Mouse (Mus musculus): ENCODE measurements around the gene Yy2. TPM values are rescaled to one million over a fixed set of nuclear protein-coding genes. Genes with fewer than 3 reads are reported as not detected.

The Yy2 gene
- total RNA-seq (2021) = under 1 TPM in 1 of 2 experiments, not detected in 1; 0.38 TPM
- long read RNA-seq, experiment 1 = 0 reads
- long read RNA-seq, experiment 2 = 0 reads

DNA sequence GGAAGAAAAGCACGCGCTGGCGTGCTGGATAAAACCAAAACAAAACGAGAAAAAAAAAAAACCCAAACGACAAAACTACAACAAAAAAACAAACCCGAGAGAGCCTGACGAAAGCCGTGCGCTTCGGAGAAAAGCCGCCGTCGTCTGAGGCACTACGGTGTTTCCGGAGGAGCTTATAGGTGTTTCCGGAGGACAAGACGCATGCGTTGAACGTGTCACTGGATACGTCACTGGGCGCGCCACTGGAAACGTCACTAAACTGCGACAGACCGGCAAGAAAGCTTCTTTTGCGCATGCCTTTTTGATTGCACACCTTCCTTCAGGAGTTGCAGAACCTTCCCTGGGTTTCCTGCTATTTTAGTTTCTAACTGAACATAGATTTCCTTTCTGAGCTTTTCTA, at the start of gene Yy2:
Gene Yy2, minus strand, starts transcription at position 146 of the 400 bp plus-strand sequence.
- intact Hi-C loops (cut with DNase I) = no loop called here
- DNase-seq (ENCODE audit: low spot score in 2 of 2) = no peak

DNA sequence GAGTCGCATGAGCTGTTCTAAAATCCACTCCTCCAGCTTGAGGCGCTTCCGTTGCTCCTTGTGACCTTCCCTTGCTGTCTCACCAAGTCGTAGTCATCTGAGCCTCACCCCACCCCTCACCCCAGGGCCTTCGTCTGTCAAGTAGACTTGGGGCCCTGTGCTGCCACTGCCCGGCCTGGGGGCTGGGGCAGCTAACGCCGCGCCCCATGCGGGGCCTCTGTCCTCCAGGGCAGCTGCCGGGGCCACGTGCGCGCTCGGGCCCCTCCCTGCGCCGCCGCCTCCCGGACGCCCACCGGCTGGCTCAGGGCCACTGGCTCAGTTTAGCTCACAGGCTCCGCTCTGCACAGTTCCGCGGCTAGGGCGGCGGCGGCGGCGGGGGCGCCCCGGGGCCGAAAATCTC, 44.1 kb upstream of the Yy2 start:
- peak in 1 of 2 experiments; percentile 12 for DNase-seq (ENCODE audit: low spot score in 2 of 2)
- intact Hi-C loops (cut with DNase I) = no loop called here

DNA sequence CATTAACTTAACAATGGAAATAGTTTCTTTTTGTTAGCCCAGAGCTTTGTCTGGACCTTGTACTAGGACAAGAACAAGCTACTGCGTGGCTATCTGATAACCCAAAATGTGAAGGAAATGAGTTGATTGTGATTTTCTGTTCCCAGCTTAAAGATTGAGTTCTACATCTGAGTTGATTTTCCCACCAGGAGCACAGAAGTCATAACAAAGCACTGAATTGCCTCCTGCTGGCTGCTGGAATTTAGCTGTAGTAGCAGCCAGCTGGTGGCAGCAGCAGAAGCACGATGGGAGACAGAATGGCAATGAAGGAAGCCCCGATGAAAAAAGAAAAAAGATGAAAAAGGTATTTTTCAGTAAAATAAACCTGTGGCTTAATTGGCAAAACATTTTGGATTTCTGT, 32.7 kb upstream of the Yy2 start:
- intact Hi-C loops (cut with DNase I) = no loop called here
- peak; percentile 26 to 37 for DNase-seq (ENCODE audit: low spot score in 2 of 2)

DNA sequence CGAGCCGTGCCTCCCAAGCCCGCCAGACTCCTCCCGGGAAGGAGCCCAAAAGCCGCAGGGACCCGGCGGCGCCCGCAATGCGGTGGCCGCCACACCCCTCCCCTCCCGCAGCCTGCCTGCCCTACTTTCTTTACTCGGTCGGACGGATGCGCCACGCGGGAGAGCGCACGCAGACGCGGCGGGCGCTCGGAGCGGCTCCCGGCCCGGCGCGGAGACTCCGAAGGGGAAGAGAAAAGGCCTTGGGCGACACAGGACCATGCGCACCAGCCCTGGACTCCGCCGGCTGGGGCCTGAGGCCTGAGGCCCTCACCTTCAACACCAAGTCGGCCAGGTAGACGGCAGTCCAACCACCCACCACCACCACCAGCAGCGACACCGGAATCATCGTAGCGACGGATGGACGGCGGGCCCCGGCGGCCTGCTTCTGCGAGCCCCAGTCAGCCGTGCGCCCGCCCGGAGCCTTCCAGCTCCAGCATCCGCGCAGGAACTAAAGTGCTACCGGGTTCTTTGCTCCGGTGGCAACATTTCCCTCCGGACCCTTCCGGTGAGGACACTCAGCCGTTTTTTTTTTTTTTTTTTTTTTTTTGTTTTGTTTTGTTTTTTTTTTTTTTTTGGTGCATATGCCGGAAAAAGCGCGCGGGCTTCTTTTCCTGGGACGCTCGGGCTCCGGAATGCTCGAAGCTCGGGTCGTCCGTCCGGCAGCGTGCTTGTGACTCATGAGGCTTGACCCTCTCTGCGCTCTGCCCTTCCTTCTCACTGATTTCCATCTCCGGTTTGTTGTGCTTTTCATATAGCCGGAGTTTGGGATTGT, 29.6 kb upstream of the Yy2 start, which contains the start of gene Mbtps2:
Gene Mbtps2, minus strand, starts transcription at position 530 of the 811 bp plus-strand sequence.
- peak; percentile 59 to 60 for DNase-seq (ENCODE audit: low spot score in 2 of 2)
- intact Hi-C loops (cut with DNase I) = no loop called here

DNA sequence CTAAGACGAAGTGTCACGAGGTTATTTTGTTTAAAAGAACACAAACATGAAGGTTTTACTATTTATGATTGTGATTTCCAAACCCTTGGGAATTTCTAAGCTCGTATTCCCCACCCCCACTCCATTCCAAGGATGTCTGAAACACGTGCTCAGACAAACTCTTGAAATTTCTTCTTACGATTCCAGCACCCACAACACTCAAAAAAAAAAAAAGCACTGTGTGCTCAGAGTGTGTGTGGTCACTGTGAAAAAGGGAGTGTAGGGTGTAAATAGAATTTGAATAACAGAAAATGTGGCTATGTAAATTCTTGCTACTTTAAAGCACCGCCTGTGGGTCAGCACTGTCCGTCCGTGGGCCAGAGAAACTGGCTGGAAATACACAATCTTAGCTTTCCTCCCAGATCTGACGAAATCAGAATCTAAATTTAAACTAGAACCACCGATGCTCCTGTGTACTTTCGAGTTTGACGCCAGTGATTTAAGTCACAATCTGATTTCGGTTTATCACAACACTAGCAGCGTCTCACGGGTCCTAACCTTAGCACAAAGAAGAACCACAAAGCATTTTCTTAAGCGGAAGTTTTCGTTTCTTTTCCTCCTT, 28.9 kb upstream of the Yy2 start:
- DNase-seq (ENCODE audit: low spot score in 2 of 2) = no peak
- intact Hi-C loops (cut with DNase I) = no loop called here

DNA sequence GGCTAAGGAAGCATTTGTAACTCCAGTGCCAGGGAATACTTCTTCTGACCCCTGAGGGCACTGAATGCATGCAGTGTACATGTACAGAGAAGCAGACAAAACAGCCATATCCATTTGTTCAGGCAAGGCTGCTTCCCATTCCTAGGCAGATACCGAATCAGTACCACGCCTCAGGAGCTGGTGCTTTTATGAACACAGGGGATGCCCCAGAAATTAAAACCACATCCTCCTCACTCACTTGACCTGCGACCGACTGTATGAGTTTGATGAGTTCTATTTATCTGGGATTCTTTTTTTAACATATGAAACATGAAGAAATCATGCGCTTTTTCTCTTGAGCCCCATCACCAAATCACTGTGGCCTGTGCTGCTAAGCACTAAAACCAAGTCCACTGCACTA, 28.0 kb upstream of the Yy2 start:
- intact Hi-C loops (cut with DNase I) = no loop called here
- DNase-seq (ENCODE audit: low spot score in 2 of 2) = no peak

DNA sequence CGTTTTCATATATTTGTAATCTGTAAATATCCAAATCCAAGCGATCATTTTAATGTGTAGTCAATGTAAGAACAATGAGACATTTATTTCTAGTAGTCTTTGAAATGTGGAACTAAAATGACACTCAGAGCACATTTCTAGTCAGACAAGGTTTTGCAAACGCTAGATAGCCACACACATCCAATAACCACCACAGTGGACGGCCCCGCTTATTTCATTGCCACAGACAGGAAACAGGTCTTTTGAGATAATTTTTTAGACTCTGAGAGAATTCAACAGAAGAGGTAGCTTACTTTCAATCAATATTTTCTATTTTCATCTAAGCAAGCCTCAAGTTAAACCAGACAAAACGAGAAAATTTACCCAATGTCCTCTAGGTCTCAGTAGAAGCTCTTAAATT, 27.1 kb upstream of the Yy2 start:
- intact Hi-C loops (cut with DNase I) = no loop called here
- DNase-seq (ENCODE audit: low spot score in 2 of 2) = no peak

DNA sequence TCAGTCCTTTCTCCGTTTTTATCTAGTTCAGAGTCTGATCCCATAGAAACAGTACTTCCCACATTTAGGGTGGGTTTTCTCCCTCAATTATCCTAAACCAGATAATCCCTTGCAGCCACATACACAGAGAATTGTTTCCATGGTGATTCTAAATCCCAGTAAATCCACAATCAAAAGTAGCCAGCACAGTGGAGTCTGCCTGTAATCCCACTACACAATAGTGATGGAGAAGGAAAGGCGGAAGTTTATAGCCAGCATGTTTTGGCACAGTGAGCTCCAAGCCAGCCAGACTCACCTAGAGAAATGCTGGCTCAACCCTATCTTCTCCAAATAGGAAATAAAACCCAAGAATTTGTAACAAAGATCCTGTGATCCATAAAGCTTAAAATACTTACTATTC, 25.8 kb upstream of the Yy2 start:
- no peak for DNase-seq (ENCODE audit: low spot score in 2 of 2)
- intact Hi-C loops (cut with DNase I) = no loop called here

DNA sequence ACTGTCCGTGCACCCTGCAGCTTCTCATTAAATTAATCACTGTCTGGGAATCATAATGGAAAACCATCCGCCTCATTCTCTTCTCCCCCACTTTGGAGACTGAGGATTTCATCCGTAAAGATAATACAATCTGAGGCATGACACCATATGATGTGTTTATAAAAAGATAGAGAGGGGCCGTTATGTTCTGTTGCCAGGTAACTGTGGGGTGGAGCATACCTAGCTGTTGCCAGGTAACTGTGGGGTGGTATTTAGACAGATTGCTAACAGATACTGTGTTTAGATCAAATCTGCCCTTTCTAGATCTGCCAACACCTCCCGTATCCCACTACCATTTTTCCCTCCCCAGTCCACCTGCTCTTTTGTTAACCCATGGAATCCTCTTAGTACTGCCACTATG, 18.2 kb upstream of the Yy2 start:
- intact Hi-C loops (cut with DNase I) = no loop called here
- DNase-seq (ENCODE audit: low spot score in 2 of 2) = no peak

DNA sequence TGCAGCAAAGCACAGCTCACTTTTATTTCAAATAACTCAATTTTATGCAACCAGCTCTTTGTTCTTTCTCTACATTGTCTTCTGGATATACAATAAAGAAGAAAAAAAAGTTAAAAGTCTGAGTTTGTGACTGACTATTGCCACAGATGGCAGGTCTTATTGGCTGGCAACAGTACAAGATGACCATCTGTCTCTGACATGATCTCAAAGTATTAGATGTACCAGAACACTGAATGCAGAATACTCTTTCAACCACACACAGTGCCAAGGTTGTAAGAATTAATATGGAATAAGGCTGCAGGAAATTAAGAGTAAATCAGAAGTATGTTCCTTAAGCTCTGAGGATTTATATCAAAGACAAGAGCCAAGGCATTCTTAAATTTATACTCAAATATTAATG, 17.6 kb upstream of the Yy2 start:
- intact Hi-C loops (cut with DNase I) = no loop called here
- no peak for DNase-seq (ENCODE audit: low spot score in 2 of 2)

DNA sequence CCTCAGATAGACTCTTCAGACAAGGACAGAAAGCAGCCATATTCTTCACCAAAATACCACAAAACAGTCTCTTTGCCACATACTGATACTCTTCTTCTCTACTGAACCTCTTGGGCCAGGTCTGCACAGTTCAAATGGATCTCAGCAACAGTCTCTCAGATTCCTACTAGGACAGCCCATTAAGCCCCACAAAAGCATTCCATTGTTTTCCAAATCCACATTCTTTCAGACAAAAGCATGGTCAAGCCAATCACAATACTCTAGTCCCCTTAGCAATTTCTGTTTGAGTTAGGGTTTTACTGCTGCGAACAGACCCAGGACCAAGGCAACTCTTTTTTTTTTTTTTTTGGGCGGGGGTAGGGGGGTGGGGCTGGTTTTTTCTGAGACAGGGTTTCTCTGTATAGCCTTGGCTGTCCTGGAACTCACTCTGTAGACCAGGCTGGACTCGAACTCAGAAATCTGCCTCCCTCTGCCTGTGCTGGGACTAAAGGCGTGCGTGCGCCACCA, 10.4 kb upstream of the Yy2 start:
- intact Hi-C loops (cut with DNase I) = no loop called here
- DNase-seq (ENCODE audit: low spot score in 2 of 2) = no peak

DNA sequence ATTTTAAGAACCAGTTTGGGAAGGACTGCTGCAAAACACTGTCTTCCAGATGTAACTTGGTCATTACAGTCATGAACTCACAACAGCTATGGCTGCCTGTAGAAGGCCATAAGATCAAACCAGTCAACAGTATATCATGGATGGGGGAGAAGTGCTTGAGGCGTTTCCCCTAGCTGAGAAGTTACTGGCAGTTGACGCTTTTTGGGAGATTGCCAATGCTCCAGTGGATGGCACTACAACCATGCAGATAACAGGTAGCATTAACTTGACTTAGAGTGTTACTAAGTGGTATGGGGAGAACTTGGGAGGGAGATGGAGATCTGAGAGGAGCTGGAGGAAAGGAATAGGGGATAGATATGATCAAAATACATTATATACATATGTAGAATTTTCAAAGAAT, 5.9 kb upstream of the Yy2 start:
- intact Hi-C loops (cut with DNase I) = no loop called here
- no peak for DNase-seq (ENCODE audit: low spot score in 2 of 2)

DNA sequence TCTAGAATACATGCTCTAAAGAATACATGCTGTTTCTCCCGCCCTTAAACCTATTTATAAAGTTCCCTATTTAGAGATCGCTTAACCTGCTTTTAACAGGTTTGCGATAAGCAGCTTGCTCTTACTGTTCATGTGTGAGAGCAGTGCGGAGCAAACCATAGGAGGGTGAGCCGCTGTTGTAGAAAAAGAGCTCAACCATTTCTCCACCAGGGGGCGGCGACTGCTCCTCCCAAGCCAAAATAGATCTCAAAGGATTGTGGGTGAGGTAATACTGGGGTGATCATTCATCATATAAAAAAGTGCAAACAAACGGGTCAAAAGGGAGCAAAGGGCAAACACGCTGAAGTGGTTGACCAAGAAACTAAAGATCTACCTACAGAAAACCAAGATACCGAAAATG, 5.0 kb downstream of the Yy2 start:
- intact Hi-C loops (cut with DNase I) = no loop called here
- DNase-seq (ENCODE audit: low spot score in 2 of 2) = no peak

DNA sequence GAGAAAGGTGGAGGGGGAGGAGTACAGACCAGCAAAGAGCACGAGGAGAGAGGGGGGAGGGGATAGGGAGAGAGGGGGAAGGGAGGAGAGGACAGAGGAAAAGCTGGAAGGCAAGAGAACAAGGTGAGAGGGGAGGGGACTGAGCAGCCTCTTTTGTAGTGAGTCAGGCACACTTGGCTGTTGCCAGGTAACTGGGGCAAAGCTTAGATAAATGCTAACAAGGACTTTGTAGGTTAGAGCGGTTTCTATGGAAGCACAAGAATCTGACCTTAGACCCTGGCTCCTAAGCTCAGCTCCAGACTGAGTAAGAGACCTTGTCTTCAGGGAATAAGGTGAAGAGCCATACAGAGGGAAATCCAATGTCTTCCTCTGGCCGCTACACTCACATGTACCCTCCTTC, 21.7 kb downstream of the Yy2 start:
- intact Hi-C loops (cut with DNase I) = no loop called here
- no peak for DNase-seq (ENCODE audit: low spot score in 2 of 2)

Other genes starting within 250 kb of the Yy2 start
- gene Phex, start 153.7 kb downstream of the Yy2 start, total RNA-seq (2021) = under 1 TPM; 0.35 to 0.36 TPM
- 10 to 100 TPM; 69.9 to 72.2 TPM for gene Sms, start 76.7 kb downstream of the Yy2 start, total RNA-seq (2021)
- 10 to 100 TPM; 28.1 to 30.1 TPM for gene Mbtps2, start 29.7 kb upstream of the Yy2 start, total RNA-seq (2021)
- not detected for gene Smpx, start 129.9 kb upstream of the Yy2 start, total RNA-seq (2021)
- gene Klhl34, start 249.4 kb upstream of the Yy2 start, total RNA-seq (2021) = not detected